Mouse (Mus musculus) liver, postnatal 0 days (tissue): ENCODE results near the gene Arid2.

Source experiments
- CTCF ChIP-seq: sonication (generic); IDR thresholded peaks from 2 replicates; pipeline ENCODE4 v1.5.1; 2016; ENCODE audit warnings: antibody characterized with exemption, low read depth
- EP300 ChIP-seq: IDR thresholded peaks from 2 replicates; pipeline ENCODE4 v1.6.1; 2016; ENCODE audit warnings: antibody characterized with exemption, low read depth, mild to moderate bottlenecking

GRCm38 (mm10) chr15:96257781-96258180 lies 29.5 kb upstream of the Arid2 start:
- TF ChIP-seq CTCF (no peak), EP300 (no peak)
